Mouse (Mus musculus): ENCODE measurements at regions not wholly inside any gene's neighbourhood (a gene's known extent, or its start where the extent isn't known, plus 50 kb on each side); places are given as distances from the start of the nearest gene placed in this dataset.

GRCm38 (mm10) chr17:47979266-47979665 is 54.8 kb upstream of the Foxp4 start:
- H3K27me3 ChIP-seq (ENCODE audit: control insufficient read depth in 1 of 2, insufficient read depth in 2 of 2, low read length in 2 of 2): peaks cover 0 to 1% of the 10 kb centered on the region in 2 experiments; a peak in 1 of 4 replicates

DNA sequence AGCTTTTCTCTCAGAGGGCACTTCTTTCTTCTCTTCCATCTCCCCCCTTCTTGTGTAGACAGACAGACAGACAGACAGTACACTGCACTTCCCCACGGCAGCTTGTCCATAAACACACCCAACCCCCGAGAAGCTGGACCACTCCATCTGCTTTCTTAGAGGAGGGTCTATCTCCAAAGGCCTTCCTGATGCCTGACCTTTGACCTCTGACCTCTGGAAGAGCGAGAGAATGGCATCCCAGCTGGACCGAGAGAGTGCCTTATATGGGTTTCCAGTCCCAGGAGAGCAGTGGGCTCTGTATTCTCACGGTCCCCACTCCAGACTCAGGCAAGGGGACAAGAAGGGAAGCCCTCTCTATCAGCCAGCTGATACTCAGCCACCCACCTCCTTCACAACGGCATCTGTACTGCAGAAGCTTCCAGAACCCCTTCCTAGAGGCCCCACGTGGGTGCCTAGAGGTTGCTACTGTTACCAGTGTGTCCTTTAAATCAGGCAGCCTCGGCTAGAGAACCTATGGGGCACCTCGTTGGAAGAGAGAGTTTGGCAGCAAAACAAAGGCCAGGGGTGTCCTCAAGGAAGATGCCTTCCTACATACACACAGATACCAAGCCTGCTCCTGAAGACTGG is 54.1 kb upstream of the Foxp4 start:
- H3K4me1 ChIP-seq (ENCODE audit: control insufficient read depth in 1 of 2, insufficient read depth in 2 of 2, low read length in 2 of 2): peaks cover 0 to 9% of the 10 kb centered on the region in 2 experiments; a peak in 1 of 4 replicates
- no peak for DNase-seq (ENCODE audit: low read depth, low spot score)
- H3K9ac ChIP-seq (ENCODE audit: control insufficient read depth, low read depth, low read length, poor library complexity, severe bottlenecking): no peak overlapping the region
- H3K79me2 ChIP-seq (ENCODE audit: control insufficient read depth, insufficient read depth, low read length, poor library complexity): no peaks in the 10 kb centered on the region
- H3K4me3 ChIP-seq (ENCODE audit: control insufficient read depth in 1 of 2, insufficient read depth in 1 of 2, low read depth in 2 of 2, low read length in 2 of 2): no peak overlapping the region
- H3K9me3 ChIP-seq (replicated peaks; ENCODE audit: insufficient read depth, low read length): no peaks in the 10 kb centered on the region
- no peak overlapping the region for H3K27ac ChIP-seq (ENCODE audit: control insufficient read depth, low read depth, low read length)
- H3K36me3 ChIP-seq (ENCODE audit: control insufficient read depth in 1 of 2, insufficient read depth in 2 of 2, low read length in 2 of 2): peaks cover 0 to 5% of the 10 kb centered on the region in 2 experiments; a peak in 2 of 4 replicates
- TF ChIP-seq POLR2AphosphoS2 (IDR thresholded peaks at IDR 0.05; ENCODE audit: low read length) (no peak), USF2 (IDR thresholded peaks at IDR 0.05; ENCODE audit: borderline replicate concordance in 1 of 2, insufficient read depth in 1 of 2, low read depth in 1 of 2, low read length in 2 of 2) (no peak), NELFE (IDR thresholded peaks at IDR 0.05; ENCODE audit: low read depth, low read length) (no peak), TBP (IDR thresholded peaks at IDR 0.05; ENCODE audit: low read depth, low read length) (no peak), ZMIZ1 (IDR thresholded peaks at IDR 0.05; ENCODE audit: low read depth, low read length) (no peak), E2F4 (IDR thresholded peaks at IDR 0.05; ENCODE audit: borderline replicate concordance, low read depth, low read length) (no peak), KAT2A (conservative IDR thresholded peaks at IDR 0.05; ENCODE audit: low read depth, low read length) (no peak), GABPA (IDR thresholded peaks at IDR 0.05; ENCODE audit: low read depth, low read length) (no peak), USF1 (IDR thresholded peaks at IDR 0.05; ENCODE audit: low read depth, low read length) (no peak), TAL1 (IDR thresholded peaks at IDR 0.05; ENCODE audit: low read length) (no peak), RAD21 (IDR thresholded peaks at IDR 0.05; ENCODE audit: low read depth, low read length) (no peak), TCF12 (IDR thresholded peaks at IDR 0.05; ENCODE audit: low read depth, low read length) (no peak), GATA1 (IDR thresholded peaks at IDR 0.05; ENCODE audit: low read depth, low read length) (no peak), NRF1 (IDR thresholded peaks at IDR 0.05; ENCODE audit: insufficient read depth, low read depth, low read length, poor library complexity, severe bottlenecking) (no peak), MYC (IDR thresholded peaks at IDR 0.05; ENCODE audit: low read depth, low read length) (no peak), CHD2 (IDR thresholded peaks at IDR 0.05; ENCODE audit: low read length) (no peak)
- peaks cover 0 to 1% of the 10 kb centered on the region in 2 experiments; a peak in 1 of 4 replicates for H3K27me3 ChIP-seq (ENCODE audit: control insufficient read depth in 1 of 2, insufficient read depth in 2 of 2, low read length in 2 of 2)

More at GRCm38 (mm10) chr17:47979266-47979665, 54.8 kb upstream of the Foxp4 start:
- no peak for TF ChIP-seq GATA1 (IDR thresholded peaks at IDR 0.05; ENCODE audit: low read depth, low read length)
- TF ChIP-seq KAT2A (conservative IDR thresholded peaks at IDR 0.05; ENCODE audit: low read depth, low read length): no peak
- TF ChIP-seq MXI1 (IDR thresholded peaks at IDR 0.05; ENCODE audit: low read depth, low read length): no peak
- TF ChIP-seq TAL1 (IDR thresholded peaks at IDR 0.05; ENCODE audit: low read length): no peak
- TF ChIP-seq E2F4 (IDR thresholded peaks at IDR 0.05; ENCODE audit: borderline replicate concordance, low read depth, low read length): no peak
- no peak for TF ChIP-seq MYC (IDR thresholded peaks at IDR 0.05; ENCODE audit: low read depth, low read length)
- TF ChIP-seq SMC3 (IDR thresholded peaks at IDR 0.05; ENCODE audit: low read depth, low read length): no peak
- no peak for TF ChIP-seq RCOR1 (IDR thresholded peaks at IDR 0.05; ENCODE audit: low read depth, low read length)
- TF ChIP-seq GABPA (IDR thresholded peaks at IDR 0.05; ENCODE audit: low read depth, low read length): no peak
- no peak for TF ChIP-seq MYB (IDR thresholded peaks at IDR 0.05; ENCODE audit: low read depth, low read length)
- TF ChIP-seq NELFE (IDR thresholded peaks at IDR 0.05; ENCODE audit: low read depth, low read length): no peak
- TF ChIP-seq USF1 (IDR thresholded peaks at IDR 0.05; ENCODE audit: low read depth, low read length): no peak
- no peak for TF ChIP-seq EP300 (IDR thresholded peaks at IDR 0.05; ENCODE audit: low read depth in 1 of 2, low read length in 2 of 2)
- TF ChIP-seq POLR2A (IDR thresholded peaks at IDR 0.05; ENCODE audit: control insufficient read depth in 1 of 2, insufficient read depth in 1 of 2, low read depth in 1 of 2, low read length in 2 of 2, poor library complexity in 1 of 2): no peak
- TF ChIP-seq CHD1 (IDR thresholded peaks at IDR 0.05; ENCODE audit: low read depth, low read length): no peak
- Histone ChIP-seq H3K9ac (ENCODE audit: control insufficient read depth, low read depth, low read length, poor library complexity, severe bottlenecking) (no peak overlapping the region), H3K9me3 (replicated peaks; ENCODE audit: insufficient read depth, low read length) (no peaks in the 10 kb centered on the region), H3K79me2 (ENCODE audit: control insufficient read depth, insufficient read depth, low read length, poor library complexity) (no peaks in the 10 kb centered on the region), H3K4me1 (ENCODE audit: control insufficient read depth in 1 of 2, insufficient read depth in 2 of 2, low read length in 2 of 2) (peaks cover 0 to 9% of the 10 kb centered on the region in 2 experiments; a peak in 1 of 4 replicates), H3K36me3 (ENCODE audit: control insufficient read depth in 1 of 2, insufficient read depth in 2 of 2, low read length in 2 of 2) (peaks cover 0 to 5% of the 10 kb centered on the region in 2 experiments; a peak in 2 of 4 replicates), H3K4me3 (ENCODE audit: control insufficient read depth in 1 of 2, insufficient read depth in 1 of 2, low read depth in 2 of 2, low read length in 2 of 2) (no peak overlapping the region), H3K27ac (ENCODE audit: control insufficient read depth, low read depth, low read length) (no peak overlapping the region)
- DNase-seq (ENCODE audit: low read depth, low spot score): no peak
